Mouse (Mus musculus): Measurements from ENCODE around the gene Tas1r1.

DNA sequence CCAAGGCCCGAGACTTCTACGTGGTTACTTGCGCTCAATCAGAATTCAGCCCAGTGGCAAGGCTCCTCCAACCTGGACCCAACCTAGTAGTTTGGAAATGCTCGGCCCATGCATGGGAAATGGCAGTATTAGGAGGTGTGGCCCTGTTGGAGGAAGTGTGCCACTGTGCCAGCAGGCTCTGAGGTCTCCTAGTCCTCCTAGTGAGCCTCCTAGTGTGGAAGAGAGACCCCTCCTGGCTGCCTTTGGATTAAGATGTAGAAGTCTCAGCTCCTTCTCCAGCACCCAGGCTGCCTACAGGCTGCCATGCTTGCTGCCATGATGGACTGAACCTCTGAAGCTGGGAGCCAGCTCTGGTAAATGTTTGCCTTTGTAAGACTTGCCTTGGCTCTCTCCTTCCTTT is 8.4 kb downstream of the Tas1r1 start:
- no peak for TF ChIP-seq POLR2A (IDR thresholded peaks at IDR 0.05; ENCODE audit: low read depth, low read length)
- TF ChIP-seq CTCF (IDR thresholded peaks at IDR 0.05; ENCODE audit: extremely low read depth, insufficient read depth, insufficient read length, insufficient replicate concordance): no peak
